Mouse (Mus musculus) cerebellum, adult 9-11 months (tissue): ENCODE results near the gene Cdadc1.

Experiments used
- DNase-seq: peaks from one replicate; pipeline ENCODE4 v3.0.0; 2022

Gene Cdadc1

GRCm38 (mm10) chr14:59543158-59543826, 54.5 kb downstream of the Cdadc1 start:
- no peak for DNase-seq

DNA sequence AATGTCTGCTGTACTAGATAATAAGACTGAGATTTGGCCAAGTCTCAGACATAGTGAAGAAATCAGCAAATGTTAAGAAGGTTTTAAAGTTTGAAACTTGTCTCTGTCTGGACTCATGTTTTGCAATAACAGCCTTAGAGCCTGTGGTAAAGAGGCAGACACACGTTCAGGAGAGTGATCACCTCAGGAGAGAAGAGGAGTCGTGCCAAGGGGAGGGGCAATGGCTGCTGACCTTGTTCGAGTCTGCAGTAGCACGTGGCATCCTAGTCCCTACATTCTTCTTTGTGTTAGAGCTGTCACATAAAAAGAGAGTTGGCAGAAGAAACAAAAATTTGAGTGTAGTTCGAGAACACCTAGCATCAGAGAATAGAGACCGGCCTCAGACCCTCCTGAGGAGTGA, 57.0 kb downstream of the Cdadc1 start:
- DNase-seq: no peak

DNA sequence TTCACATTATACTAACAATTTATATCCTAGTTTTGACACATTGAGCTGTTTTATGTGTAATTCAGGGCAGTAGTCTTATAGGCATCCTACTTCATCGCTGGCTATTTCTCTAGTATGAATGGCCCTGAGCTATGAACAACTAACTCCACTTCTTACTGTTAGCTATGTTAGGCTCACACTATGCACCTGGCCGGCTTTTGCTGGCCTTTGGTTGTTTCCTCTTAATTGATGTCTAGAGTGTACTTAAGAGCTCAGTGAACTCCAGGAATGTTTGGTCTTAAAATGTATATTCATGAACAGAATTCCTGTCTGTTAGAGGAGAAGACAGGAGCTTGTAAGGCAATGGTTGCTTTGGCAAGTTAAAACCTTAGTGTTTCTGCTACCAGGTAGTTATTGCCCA, 57.5 kb downstream of the Cdadc1 start:
- DNase-seq: no peak

DNA sequence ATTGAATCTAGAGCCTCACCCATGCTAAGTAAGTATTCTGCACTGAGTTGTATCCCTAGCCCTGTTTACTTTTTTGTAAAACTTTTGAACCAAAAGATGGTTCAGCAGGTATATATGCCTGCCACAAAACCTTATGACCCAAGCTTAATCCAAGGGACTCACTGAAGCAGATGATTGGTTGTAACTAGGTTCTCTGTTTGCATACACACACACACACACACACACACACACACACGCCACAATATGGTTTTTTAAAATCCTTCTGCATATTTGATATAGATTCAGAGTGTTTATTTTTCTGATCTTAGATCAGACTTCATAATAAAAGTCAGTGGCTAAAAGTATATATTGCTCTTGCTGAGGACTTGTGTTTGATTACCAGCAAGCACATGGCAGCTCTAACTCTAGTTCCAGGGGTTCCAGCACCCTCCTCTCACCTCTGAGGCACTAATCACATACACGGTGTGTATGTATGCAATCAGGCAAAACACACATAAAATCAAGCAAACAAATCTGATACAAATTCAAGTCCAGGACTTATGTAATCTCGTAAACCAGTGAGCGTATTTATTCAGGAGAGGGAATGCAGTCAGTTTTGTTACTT, 59.8 kb downstream of the Cdadc1 start:
- no peak for DNase-seq

DNA sequence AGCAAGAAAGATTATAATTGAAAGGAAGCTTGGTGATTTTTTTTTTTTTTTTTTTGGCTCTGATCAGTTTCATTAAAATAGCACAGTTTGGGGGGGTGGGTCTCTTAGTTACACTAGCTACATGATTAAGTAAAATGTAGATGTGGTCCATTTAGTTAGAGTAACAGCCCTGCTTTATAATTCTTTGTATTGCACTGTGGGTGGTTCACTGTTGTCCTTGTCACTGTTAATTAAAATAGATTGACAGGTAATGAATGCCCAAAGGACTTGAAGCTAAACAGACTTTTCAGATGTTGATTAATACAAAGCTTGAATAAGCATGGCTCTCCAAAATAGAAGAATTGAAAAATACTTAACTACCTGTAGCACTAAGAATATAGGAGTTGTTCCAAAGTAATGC, 63.9 kb downstream of the Cdadc1 start:
- no peak for DNase-seq

DNA sequence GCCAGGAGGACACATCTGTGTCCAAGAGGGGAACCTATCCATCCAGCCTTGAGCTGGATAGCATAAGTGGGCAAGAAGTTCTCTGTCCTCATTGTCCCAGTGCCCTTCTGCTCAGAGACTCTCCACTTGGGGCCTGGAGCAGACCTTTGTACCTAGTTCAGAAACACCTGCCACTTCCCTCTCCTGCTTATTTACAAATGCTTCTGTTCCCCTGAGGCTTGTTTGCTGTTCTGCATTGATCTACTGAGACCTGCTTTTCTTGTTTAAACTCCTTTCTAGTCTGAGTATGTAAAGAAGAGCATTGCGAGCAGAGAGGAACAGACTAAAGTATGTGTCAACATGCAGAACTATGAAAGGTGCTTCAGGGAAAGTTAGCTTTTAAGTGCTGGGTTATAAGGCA, 64.8 kb downstream of the Cdadc1 start:
- no peak for DNase-seq

GRCm38 (mm10) chr14:59530801-59531200, 67.0 kb downstream of the Cdadc1 start:
- DNase-seq: no peak

GRCm38 (mm10) chr14:59525843-59526242, 71.9 kb downstream of the Cdadc1 start:
- no peak for DNase-seq

DNA sequence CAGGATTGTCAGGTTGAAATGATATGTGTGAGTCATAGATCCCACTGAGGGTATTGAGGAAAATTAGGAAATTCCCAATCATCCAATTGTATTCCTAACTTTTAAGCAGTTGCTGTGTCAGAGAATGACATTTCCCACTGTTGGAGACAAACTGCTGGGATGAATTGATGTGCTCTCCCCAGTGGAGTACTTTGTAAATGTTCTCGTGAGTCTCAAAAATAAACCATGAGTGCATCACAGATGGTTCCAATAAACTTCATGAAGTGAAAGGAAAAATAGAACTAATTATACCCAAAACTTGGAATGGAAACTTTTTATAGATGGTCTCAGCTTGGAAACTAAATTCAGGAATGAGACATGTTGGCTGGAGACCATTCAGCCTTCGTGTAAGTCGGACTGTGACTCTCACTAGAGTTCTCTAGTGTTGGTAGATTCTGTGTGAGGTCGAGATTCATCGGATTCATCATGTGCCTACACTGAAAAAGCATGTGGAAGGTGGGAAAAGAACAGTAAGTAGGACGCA, 83.8 kb downstream of the Cdadc1 start:
- no peak for DNase-seq
